Comparison of ENCODE assay signal across 12 mouse cellular contexts in the genomic region with DNA sequence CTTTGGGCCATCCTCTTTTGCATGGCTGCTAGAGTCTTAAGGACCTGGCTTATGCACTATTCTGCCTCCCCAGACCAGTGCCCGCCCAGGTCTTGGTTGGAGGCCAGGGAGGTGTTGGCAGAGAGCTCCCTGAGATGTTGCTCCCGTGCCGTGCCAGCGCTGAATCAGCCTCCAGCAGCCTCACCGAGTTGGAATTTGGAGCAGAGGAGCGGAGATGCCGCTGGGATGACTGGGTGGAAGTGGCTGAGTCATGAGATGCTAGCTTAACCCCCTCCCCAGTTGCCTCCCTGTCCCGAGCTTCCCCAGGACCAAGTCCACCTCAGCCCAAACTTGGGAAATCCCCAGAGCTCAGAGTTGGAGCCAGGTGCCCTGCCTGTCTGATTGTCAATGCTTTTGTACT. TPM values are rescaled to one million over a fixed set of nuclear protein-coding genes. Genes with fewer than 3 reads are reported as not detected.
DNase-seq lines count a peak whose midpoint lies in the region; ATAC-seq lines count a peak whose summit lies in the region.
"Had no signal": no experiment of that assay in that cellular context is flagged by ENCODE, and none has a peak within 500 bp of the region (broad histone marks: within the 10 kb centered on the region; RNA-seq: fewer than 3 reads in every experiment).

No protein-coding gene starts in this region.

- intact Hi-C loops in heart, postnatal 14 days (cut with DNase I): loop anchor here (2.0 kb wide), 1 partner anchor 63 kb away; the partner anchor contains the start of genes Banf1 and Eif1ad

- DNase-seq in heart, embryonic 10.5 days (ENCODE audit: low spot score): no peak
- peak; percentile 98 for DNase-seq in 3T3-L1 (ENCODE audit: low read depth, low spot score)
- DNase-seq in cerebellum, adult 18-20 months: peak; percentile 70 to 76
- peak; percentile 58 to 69 for DNase-seq in heart, postnatal 14 days
- no peak for DNase-seq in natural killer cell, adult 2 months (ENCODE audit: low spot score in 2 of 2)
- no peak for DNase-seq in B cell, adult 2 months
- DNase-seq in spleen, postnatal 36 days (ENCODE audit: low spot score in 2 of 2): no peak

- H3K4me3 ChIP-seq in heart, embryonic 11.5 days (ENCODE audit: low read depth, low read length): no peak overlapping the region
- no peak overlapping the region for H3K4me3 ChIP-seq in heart, embryonic 10.5 days
- H3K4me3 ChIP-seq: embryonic facial prominence, embryonic 15.5 days; limb, embryonic 13.5 days; midbrain, embryonic 12.5 days had no signal

- H3K9me3 ChIP-seq in heart, embryonic 11.5 days (replicated peaks; ENCODE audit: control insufficient read depth, low read length): no peaks in the 10 kb centered on the region
- H3K9me3 ChIP-seq in heart, embryonic 10.5 days: no peaks in the 10 kb centered on the region
- H3K9me3 ChIP-seq: embryonic facial prominence, embryonic 15.5 days; limb, embryonic 13.5 days; midbrain, embryonic 12.5 days had no signal

- H3K27ac ChIP-seq in heart, embryonic 11.5 days (ENCODE audit: low read depth, low read length): no peak overlapping the region
- no peak overlapping the region for H3K27ac ChIP-seq in heart, embryonic 10.5 days
- H3K27ac ChIP-seq: embryonic facial prominence, embryonic 15.5 days; limb, embryonic 13.5 days; midbrain, embryonic 12.5 days had no signal

- no peak for ATAC-seq in heart, embryonic 11.5 days (replicated peaks; ENCODE audit: insufficient number of reproducible peaks, low FRiP score, low TSS enrichment)

- peaks cover 8% of the 10 kb centered on the region; the same call in 1 of the 2 replicates for H3K36me3 ChIP-seq in heart, embryonic 11.5 days (ENCODE audit: control insufficient read depth, insufficient read depth, low read length)
- peaks cover 17% of the 10 kb centered on the region for H3K36me3 ChIP-seq in heart, embryonic 10.5 days

- H3K4me1 ChIP-seq in heart, embryonic 11.5 days (ENCODE audit: control insufficient read depth, insufficient read depth, low read length): peaks cover 18% of the 10 kb centered on the region
- peaks cover 36% of the 10 kb centered on the region for H3K4me1 ChIP-seq in heart, embryonic 10.5 days

- 0 out of 2 replicates have a peak overlapping the region, but pooled peaks have one; percentile 10 for H3K9ac ChIP-seq in heart, embryonic 11.5 days (ENCODE audit: low read depth, low read length)
- H3K9ac ChIP-seq: embryonic facial prominence, embryonic 15.5 days; limb, embryonic 13.5 days; midbrain, embryonic 12.5 days had no signal

- no peaks in the 10 kb centered on the region for H3K27me3 ChIP-seq in heart, embryonic 11.5 days (ENCODE audit: control insufficient read depth, insufficient read depth, low read length)
- 0 out of 2 replicates have a peak, but pooled peaks cover 5% of the 10 kb centered on the region for H3K27me3 ChIP-seq in heart, embryonic 10.5 days (ENCODE audit: insufficient read depth, poor library complexity, severe bottlenecking)
- H3K27me3 ChIP-seq: embryonic facial prominence, embryonic 15.5 days; limb, embryonic 13.5 days had no signal

- H3K4me2 ChIP-seq in heart, embryonic 11.5 days: no peak overlapping the region
- H3K4me2 ChIP-seq: embryonic facial prominence, embryonic 15.5 days; limb, embryonic 13.5 days; midbrain, embryonic 12.5 days had no signal

- 66% methylated on average over 8 of the region's 8 CpGs for WGBS in heart, embryonic 11.5 days (ENCODE audit: insufficient replicate concordance)
- whole genome bisulfite sequencing in heart, embryonic 10.5 days: 70% methylated on average over 8 of the region's 8 CpGs

RNA-seq across cellular contexts. Expression of gene AI837181, which starts 4.9 kb away (rescaled TPM):
- polyA plus RNA-seq in heart, embryonic 11.5 days (2014; fragmentation: Nextera tagmentation; extraction: Ambion mirVana): 23.8 and 27.4 TPM in 2 replicates
- polyA plus RNA-seq in heart, embryonic 10.5 days (2016; fragmentation: Nextera tagmentation; extraction: Ambion mirVana): 39.3 and 49.1 TPM in 2 replicates
- total RNA-seq in heart, postnatal 14 days (2021): 10 to 100 TPM; 39.9 to 41.9 TPM

RNA-seq across cellular contexts. Expression of gene Drap1, which starts 5.0 kb away (rescaled TPM):
- 138 and 150 TPM in 2 replicates for polyA plus RNA-seq in heart, embryonic 11.5 days (2014; fragmentation: Nextera tagmentation; extraction: Ambion mirVana)
- polyA plus RNA-seq in heart, embryonic 10.5 days (2016; fragmentation: Nextera tagmentation; extraction: Ambion mirVana): 173 and 209 TPM in 2 replicates
- 100 to 1,000 TPM; 252 to 264 TPM for total RNA-seq in heart, postnatal 14 days (2021)

RNA-seq across cellular contexts. Expression of gene Fosl1, which starts 17.5 kb away (rescaled TPM):
- polyA plus RNA-seq in heart, embryonic 11.5 days (2014; fragmentation: Nextera tagmentation; extraction: Ambion mirVana): not detected in 2 replicates
- 0.34 and 0.49 TPM in 2 replicates for polyA plus RNA-seq in heart, embryonic 10.5 days (2016; fragmentation: Nextera tagmentation; extraction: Ambion mirVana)
- not detected for total RNA-seq in heart, postnatal 14 days (2021)
- total RNA-seq: heart, postnatal 36 days had no signal
- polyA plus RNA-seq: embryonic facial prominence, embryonic 15.5 days; limb, embryonic 13.5 days; midbrain, embryonic 12.5 days had no signal

RNA-seq across cellular contexts. Expression of gene Tsga10ip, which starts 27.5 kb away (rescaled TPM):
- 0.87 and 1.7 TPM in 2 replicates for polyA plus RNA-seq in heart, embryonic 11.5 days (2014; fragmentation: Nextera tagmentation; extraction: Ambion mirVana)
- polyA plus RNA-seq in heart, embryonic 10.5 days (2016; fragmentation: Nextera tagmentation; extraction: Ambion mirVana): 1.2 and 1.8 TPM in 2 replicates
- under 1 TPM; 0.31 to 0.90 TPM for total RNA-seq in heart, postnatal 14 days (2021)

RNA-seq across cellular contexts. Expression of gene Ccdc85b, which starts 27.9 kb away (rescaled TPM):
- polyA plus RNA-seq in heart, embryonic 11.5 days (2014; fragmentation: Nextera tagmentation; extraction: Ambion mirVana): 8.1 and 10.0 TPM in 2 replicates
- 8.3 and 11.6 TPM in 2 replicates for polyA plus RNA-seq in heart, embryonic 10.5 days (2016; fragmentation: Nextera tagmentation; extraction: Ambion mirVana)
- total RNA-seq in heart, postnatal 14 days (2021): 10 to 100 TPM in 1 of 2 experiments, 1 to 10 TPM in 1; 10.0 to 11.2 TPM

Comparison
In these comparisons a context has a peak if more than half of its experiments do, and no peak if none do; other contexts are left out.
1. DNase-seq: peak in 3T3-L1 (single experiment), cerebellum, adult 18-20 months (2 of 2) and heart, postnatal 14 days (2 of 2); none in heart, embryonic 10.5 days (single experiment), natural killer cell, adult 2 months (0 of 2), B cell, adult 2 months (0 of 2) and spleen, postnatal 36 days (0 of 2).